ENCODE assay signal across 7 mouse cellular contexts in genomic region chr12:112587125-112588124, GRCm38 (mm10). TPM values are rescaled to one million over a fixed set of nuclear protein-coding genes. Genes with fewer than 3 reads are reported as not detected.
A peak's percentile ranks its signal among the peaks of the same experiment; 100 is the strongest.
DNase-seq lines count a peak whose midpoint lies in the region; ATAC-seq and TF ChIP-seq lines count a peak whose summit lies in the region.

No protein-coding gene starts in this region.

- no peaks in the 10 kb centered on the region for H3K9me3 ChIP-seq in midbrain, embryonic 12.5 days
- no peaks in the 10 kb centered on the region for H3K9me3 ChIP-seq in midbrain, embryonic 14.5 days (ENCODE audit: control insufficient read depth, low read length)

- intact Hi-C loops in heart, postnatal 36 days (cut with DNase I), result loop anchor here (5.0 kb wide), 1 partner anchor 35 kb away; no protein-coding TSS in a partner anchor

- H3K36me3 ChIP-seq in midbrain, embryonic 12.5 days, result no peaks in the 10 kb centered on the region
- no peaks in the 10 kb centered on the region for H3K36me3 ChIP-seq in midbrain, embryonic 14.5 days (ENCODE audit: control insufficient read depth, insufficient read depth, low read length)
- H3K36me3 ChIP-seq in thymus, adult 2 months (ENCODE audit: control insufficient read depth, insufficient read depth, low read length), result no peaks in the 10 kb centered on the region

- H3K4me2 ChIP-seq in midbrain, embryonic 12.5 days (replicated peaks), result peak overlapping the region; percentile 95; the same call in 1 of the 2 replicates
- no peak overlapping the region for H3K4me2 ChIP-seq in midbrain, embryonic 14.5 days (ENCODE audit: low read length)

- H3K4me3 ChIP-seq in midbrain, embryonic 12.5 days, result peak overlapping the region; percentile 49; the same call in 1 of the 2 replicates
- no peak overlapping the region for H3K4me3 ChIP-seq in midbrain, embryonic 14.5 days (replicated peaks; ENCODE audit: low read depth, low read length)
- H3K4me3 ChIP-seq in thymus, adult 2 months (ENCODE audit: control insufficient read depth, insufficient read depth, low read length), result no peak overlapping the region

- TF ChIP-seq POLR2A in thymus, adult 2 months (IDR thresholded peaks at IDR 0.05; ENCODE audit: control insufficient read depth, extremely low read depth, insufficient read depth, low read length, poor library complexity), result no peak

- WGBS in midbrain, embryonic 12.5 days, result 81% methylated on average over 14 of the region's 14 CpGs
- WGBS in midbrain, embryonic 14.5 days, result 85% methylated on average over 14 of the region's 14 CpGs
- 57% methylated on average over 14 of the region's 14 CpGs for WGBS in thymus, adult 2 months

- H3K27me3 ChIP-seq in midbrain, embryonic 12.5 days, result peaks cover 59% of the 10 kb centered on the region
- H3K27me3 ChIP-seq in midbrain, embryonic 14.5 days (ENCODE audit: control insufficient read depth, insufficient read depth, low read length), result peaks cover 39% of the 10 kb centered on the region
- H3K27me3 ChIP-seq in thymus, adult 2 months (ENCODE audit: control insufficient read depth, insufficient read depth, low read length), result no peaks in the 10 kb centered on the region

- H3K27ac ChIP-seq in midbrain, embryonic 12.5 days (replicated peaks), result no peak overlapping the region
- H3K27ac ChIP-seq in midbrain, embryonic 14.5 days (replicated peaks; ENCODE audit: low read depth, low read length), result no peak overlapping the region
- H3K27ac ChIP-seq in thymus, adult 2 months (ENCODE audit: control insufficient read depth, insufficient read depth, low read length), result no peak overlapping the region

- no peak for DNase-seq in midbrain, embryonic 14.5 days
- DNase-seq in cerebellum, postnatal 36 days, result peak; percentile 59 to 63
- peak; percentile 50 to 58 for DNase-seq in heart, postnatal 36 days
- DNase-seq in skeletal muscle tissue, adult 2 months (ENCODE audit: low read depth, low spot score), result peak; percentile 67
- no peak for DNase-seq in ovary, postnatal 36 days (ENCODE audit: low spot score)
- no peak for DNase-seq in thymus, adult 2 months

- no peak for ATAC-seq in midbrain, embryonic 12.5 days (ENCODE audit: low FRiP score, low read depth)
- ATAC-seq in midbrain, embryonic 14.5 days (ENCODE audit: low FRiP score, low TSS enrichment), result no peak

- TF ChIP-seq CTCF in thymus, adult 2 months (IDR thresholded peaks at IDR 0.05; ENCODE audit: borderline replicate concordance, control insufficient read depth, extremely low read depth, insufficient read depth, low read length, poor library complexity), result no peak

- peaks cover 18% of the 10 kb centered on the region for H3K4me1 ChIP-seq in midbrain, embryonic 12.5 days
- H3K4me1 ChIP-seq in midbrain, embryonic 14.5 days (ENCODE audit: control insufficient read depth, insufficient read depth, low read length), result peaks cover 10% of the 10 kb centered on the region; the same call in 1 of the 2 replicates
- peaks cover 29% of the 10 kb centered on the region for H3K4me1 ChIP-seq in thymus, adult 2 months (replicated peaks; ENCODE audit: control insufficient read depth, insufficient read depth, low read length)

- H3K9ac ChIP-seq in midbrain, embryonic 12.5 days (replicated peaks), result no peak overlapping the region
- H3K9ac ChIP-seq in midbrain, embryonic 14.5 days (replicated peaks; ENCODE audit: low read length), result no peak overlapping the region

RNA-seq across cellular contexts. Expression of gene Inf2, which starts 1.2 kb away (rescaled TPM):
- polyA plus RNA-seq in midbrain, embryonic 12.5 days (2016; fragmentation: Nextera tagmentation; extraction: Ambion mirVana), result 1.2 and 1.3 TPM in 2 replicates
- polyA plus RNA-seq in midbrain, embryonic 14.5 days (2014; fragmentation: Nextera tagmentation; extraction: Ambion mirVana), result 0.89 and 1.6 TPM in 2 replicates
- 10 to 100 TPM; 16.6 to 23.9 TPM for total RNA-seq in heart, postnatal 36 days (2021)
- 26.3 and 26.8 TPM in 2 replicates for polyA plus RNA-seq in thymus, adult 2 months (2012; rRNA removed)

RNA-seq across cellular contexts. Expression of gene Adssl1, which starts 32.4 kb away (rescaled TPM):
- polyA plus RNA-seq in midbrain, embryonic 12.5 days (2016; fragmentation: Nextera tagmentation; extraction: Ambion mirVana), result 1.5 and 1.9 TPM in 2 replicates
- polyA plus RNA-seq in midbrain, embryonic 14.5 days (2014; fragmentation: Nextera tagmentation; extraction: Ambion mirVana), result 2.8 and 3.1 TPM in 2 replicates
- 100 to 1,000 TPM; 162 to 165 TPM for total RNA-seq in heart, postnatal 36 days (2021)
- 10.9 and 14.2 TPM in 2 replicates for polyA plus RNA-seq in thymus, adult 2 months (2012; rRNA removed)

RNA-seq across cellular contexts. Expression of gene Siva1, which starts 57.1 kb away (rescaled TPM):
- polyA plus RNA-seq in midbrain, embryonic 12.5 days (2016; fragmentation: Nextera tagmentation; extraction: Ambion mirVana), result 133 and 150 TPM in 2 replicates
- polyA plus RNA-seq in midbrain, embryonic 14.5 days (2014; fragmentation: Nextera tagmentation; extraction: Ambion mirVana), result 62.3 and 63.9 TPM in 2 replicates
- total RNA-seq in heart, postnatal 36 days (2021), result 10 to 100 TPM; 29.4 to 31.0 TPM
- polyA plus RNA-seq in thymus, adult 2 months (2012; rRNA removed), result 131 and 134 TPM in 2 replicates

Comparison
In these comparisons a context has a peak if more than half of its experiments do, and no peak if none do; other contexts are left out.
1. DNase-seq: peak in cerebellum, postnatal 36 days (2 of 2), heart, postnatal 36 days (2 of 2) and skeletal muscle tissue, adult 2 months (single experiment); none in midbrain, embryonic 14.5 days (single experiment), ovary, postnatal 36 days (single experiment) and thymus, adult 2 months (single experiment).
2. RNA of gene Inf2, which starts 1.2 kb away (polyA plus RNA-seq): 26.3 to 26.8 TPM in thymus, adult 2 months; 0.89 to 1.6 TPM in midbrain, embryonic 14.5 days and 1.2 to 1.3 TPM in midbrain, embryonic 12.5 days; every median in the first group is over 10 times any median in the second.